Mouse (Mus musculus): ENCODE measurements around the gene Gm9936.
A peak's percentile ranks its signal among the peaks of the same experiment; 100 is the strongest.

Gene Gm9936

GRCm38 (mm10) chr5:114829740-114830139 is 28.7 kb downstream of the Gm9936 start:
- DNase-seq = no peak

DNA sequence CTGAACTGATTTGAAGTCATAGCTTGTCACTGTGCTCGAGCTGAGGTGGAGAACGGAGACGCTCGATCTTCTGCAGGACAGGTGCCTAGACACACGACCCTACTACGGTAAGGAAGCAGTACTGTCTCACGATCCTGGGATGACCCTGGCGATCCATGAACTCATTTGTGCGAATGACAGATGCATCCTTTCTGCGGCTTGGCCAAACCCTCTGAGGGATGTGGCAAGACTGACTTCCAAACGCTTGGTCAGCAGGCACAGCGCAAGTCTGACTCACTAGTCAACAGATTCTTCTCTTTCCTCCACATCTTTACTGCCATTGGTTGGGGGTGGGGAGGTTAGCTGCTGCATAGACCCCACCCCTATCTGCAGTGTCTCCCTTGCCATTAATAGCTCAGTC is 31.1 kb downstream of the Gm9936 start:
- DNase-seq = no peak

- peak; percentile 65 for DNase-seq
These were observed 32.3 kb downstream of the Gm9936 start for GRCm38 (mm10) chr5:114825978-114826691.

- no peak for DNase-seq
These were observed 34.3 kb downstream of the Gm9936 start for GRCm38 (mm10) chr5:114824197-114824596.

GRCm38 (mm10) chr5:114822796-114823688 is 35.4 kb downstream of the Gm9936 start, which contains the start of gene 1500011B03Rik:
Gene 1500011B03Rik (minus strand): TSS chr5:114823468.
- DNase-seq = peak; percentile 65

DNA sequence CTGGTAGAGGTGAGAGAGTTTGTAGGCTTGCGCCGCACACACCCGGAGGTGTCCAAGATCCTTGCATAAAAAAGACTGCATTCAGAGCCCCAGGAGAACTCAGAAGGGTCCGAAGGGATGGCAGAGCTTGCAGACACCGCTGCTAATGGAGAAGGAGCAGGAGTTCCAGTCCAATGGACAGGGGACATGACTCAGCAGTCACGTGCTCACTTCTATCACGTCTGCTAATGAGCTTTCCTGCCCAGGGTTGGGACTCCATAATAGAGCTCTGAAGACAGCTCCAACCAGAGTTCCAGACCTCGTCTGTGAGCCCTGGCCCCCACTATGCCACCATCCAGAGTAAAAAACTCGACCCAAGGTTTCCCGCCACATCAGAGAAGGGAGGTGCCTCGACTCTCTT is 40.4 kb downstream of the Gm9936 start:
- DNase-seq = no peak

- no peak for DNase-seq
These were observed 41.9 kb downstream of the Gm9936 start for GRCm38 (mm10) chr5:114816599-114816998.

DNA sequence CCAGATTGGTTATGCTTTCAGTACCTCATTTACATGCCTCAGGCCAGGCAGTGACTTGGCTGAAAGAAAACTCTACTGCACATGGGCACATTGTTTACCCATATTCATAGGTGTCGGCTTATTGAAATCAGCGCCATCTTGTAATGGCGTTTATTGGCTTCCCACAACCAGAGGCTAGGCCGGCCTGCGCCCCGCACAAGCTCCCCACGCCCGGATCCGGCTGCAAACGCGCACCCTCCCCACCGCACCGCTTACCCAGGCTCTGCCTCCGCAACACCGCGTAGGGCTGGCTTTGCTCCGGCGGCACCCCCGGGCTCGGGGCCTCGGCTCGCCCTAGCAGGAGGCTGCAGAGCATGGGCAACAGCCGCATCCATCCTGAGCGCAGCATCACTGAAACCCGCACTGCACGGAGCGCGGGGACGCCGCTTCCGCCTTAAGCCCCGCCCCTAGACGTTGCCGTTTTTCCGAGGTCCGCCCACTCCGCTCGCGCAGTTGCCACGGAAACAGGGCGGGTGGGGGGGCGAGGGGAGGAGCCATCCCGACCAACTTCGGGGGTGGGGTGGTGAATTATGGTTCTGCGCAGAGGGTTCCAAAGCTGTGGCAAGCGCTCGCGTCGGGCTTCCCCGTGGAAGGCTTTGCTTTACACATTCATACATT is 44.8 kb downstream of the Gm9936 start:
- peak; percentile 89 for DNase-seq

- DNase-seq = no peak
These were observed 48.7 kb downstream of the Gm9936 start for GRCm38 (mm10) chr5:114809826-114810225.

GRCm38 (mm10) chr5:114809181-114809756 is 49.2 kb downstream of the Gm9936 start:
- DNase-seq = no peak

DNA sequence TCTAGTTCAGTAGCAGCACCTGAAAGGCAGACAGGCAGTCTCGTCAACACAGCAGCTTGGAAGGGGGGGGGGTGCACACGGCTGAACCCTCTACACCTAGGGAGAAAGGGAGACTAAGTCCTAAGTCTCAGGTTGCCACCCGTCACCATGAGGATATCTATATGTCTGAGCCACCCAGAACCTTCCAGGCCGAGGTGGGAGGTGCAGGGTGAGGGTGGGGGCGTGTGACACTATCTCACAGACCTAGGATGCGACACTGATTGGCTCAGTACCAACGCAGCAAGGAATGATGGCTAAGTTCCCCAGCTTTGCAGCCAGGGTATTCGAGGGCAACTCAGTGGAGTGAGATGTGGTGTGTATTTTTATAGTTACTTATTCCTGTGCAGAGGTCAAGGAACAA is 50.1 kb downstream of the Gm9936 start:
- no peak for DNase-seq

DNA sequence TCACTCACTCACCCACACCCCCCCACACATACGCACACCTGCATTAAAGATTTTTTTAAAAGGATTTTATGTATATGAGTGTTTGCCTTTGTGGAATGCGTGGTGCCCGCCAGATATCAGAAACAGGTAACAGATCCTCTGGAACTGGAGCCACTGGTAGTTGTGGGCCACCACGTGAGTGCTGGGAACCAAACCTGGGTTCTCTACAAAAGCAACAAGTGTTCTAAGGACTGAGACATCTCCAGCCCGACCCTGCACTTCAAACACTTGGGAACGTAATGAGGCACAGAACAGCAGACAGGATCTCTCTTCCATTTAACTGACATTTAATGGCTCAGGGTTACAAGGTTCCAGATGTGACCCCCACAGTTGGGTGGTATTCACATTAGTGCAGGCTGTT is 50.6 kb downstream of the Gm9936 start:
- no peak for DNase-seq

GRCm38 (mm10) chr5:114807468-114807867 is 51.0 kb downstream of the Gm9936 start:
- DNase-seq = no peak

- no peak for DNase-seq
These were observed 51.4 kb downstream of the Gm9936 start for GRCm38 (mm10) chr5:114807063-114807462.

DNA sequence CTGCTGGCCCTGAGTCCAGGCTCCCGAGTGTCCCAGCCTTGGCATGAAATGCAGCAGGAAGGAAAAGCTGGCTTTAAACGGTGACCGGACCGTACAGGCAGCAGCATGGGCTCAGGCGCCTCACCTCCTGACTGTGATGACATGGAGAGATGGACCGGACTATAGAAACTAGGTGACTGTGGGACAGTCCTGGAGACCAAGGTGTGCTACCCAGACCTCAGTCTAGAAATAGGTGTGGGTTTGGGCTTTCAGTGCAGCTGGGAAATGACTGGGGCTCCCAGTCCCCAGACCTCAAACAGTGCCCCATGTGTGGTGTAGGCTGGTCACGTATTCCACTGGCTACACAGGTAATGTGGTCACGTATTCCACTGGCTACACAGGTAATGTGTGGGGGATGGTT is 51.8 kb downstream of the Gm9936 start:
- DNase-seq = no peak
